Mouse (Mus musculus): ENCODE results near the gene Six4. TPM values are rescaled to one million over a fixed set of nuclear protein-coding genes. Genes with fewer than 3 reads are reported as not detected.
A peak's percentile ranks its signal among the peaks of the same experiment; 100 is the strongest.
"Not testable (repeated sequence)": the region's sequence is repeated elsewhere in the genome, so short reads cannot be mapped to it uniquely, and the experiment has no call there.

Six4 gene
- total RNA-seq, 2 experiments from 2014 or later: 1.2 to 1.8 TPM

DNA sequence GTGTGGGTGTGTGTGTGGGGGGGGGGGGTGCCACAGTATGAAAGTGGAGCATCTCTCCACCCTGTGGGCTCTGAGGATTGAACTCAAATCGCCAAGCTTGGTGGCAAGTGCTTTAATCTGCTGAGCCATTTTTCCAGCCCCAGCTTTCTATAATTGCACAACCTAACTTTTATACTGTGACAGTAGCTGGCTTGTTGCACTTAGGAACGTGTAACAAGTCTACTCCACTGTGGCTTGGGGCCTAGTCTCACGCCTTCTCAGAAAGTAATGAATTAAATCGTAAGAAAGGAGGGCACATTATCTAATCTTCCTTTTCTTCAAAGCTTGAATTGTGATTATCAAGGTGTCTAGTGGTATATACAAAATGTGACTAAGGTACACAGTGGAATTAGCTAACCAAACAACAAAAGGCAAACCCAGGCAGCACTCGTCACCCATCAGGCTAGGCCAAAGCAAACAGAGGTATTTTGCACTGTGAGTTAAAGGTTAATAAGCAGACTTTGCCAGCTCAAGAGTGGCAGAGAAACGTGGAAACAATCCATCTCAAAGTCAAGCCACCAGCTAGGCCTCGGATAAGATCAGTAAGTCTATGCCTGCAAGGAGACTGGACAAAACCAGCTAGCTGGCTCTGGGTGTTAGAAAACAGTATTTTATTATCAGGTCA lies 22.5 kb downstream of the Six4 start:
- intact Hi-C loops (cut with DNase I): no loop called here
- DNase-seq (ENCODE audit: low spot score in 2 of 2): no peak

DNA sequence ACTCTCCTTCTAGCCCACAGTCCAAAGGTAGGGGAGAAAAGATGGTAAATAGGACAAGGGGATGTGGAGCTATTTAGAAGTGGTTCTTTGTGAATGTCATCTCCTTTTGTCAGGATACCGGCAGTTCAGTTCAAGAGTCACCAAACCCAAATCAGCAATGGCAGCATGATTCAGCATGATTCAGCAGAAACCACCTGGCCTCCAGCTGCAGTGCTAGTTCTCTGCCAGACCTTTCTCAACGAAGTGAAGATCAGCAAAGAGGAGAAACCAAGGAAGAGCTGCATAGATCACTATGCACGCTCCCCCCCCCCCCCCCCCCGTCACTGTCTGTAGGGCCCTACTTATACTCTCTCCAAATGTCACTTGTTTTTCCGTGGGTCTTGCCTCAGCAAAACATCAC lies 24.3 kb downstream of the Six4 start:
- intact Hi-C loops (cut with DNase I): no loop called here
- no peak for DNase-seq (ENCODE audit: low spot score in 2 of 2)

DNA sequence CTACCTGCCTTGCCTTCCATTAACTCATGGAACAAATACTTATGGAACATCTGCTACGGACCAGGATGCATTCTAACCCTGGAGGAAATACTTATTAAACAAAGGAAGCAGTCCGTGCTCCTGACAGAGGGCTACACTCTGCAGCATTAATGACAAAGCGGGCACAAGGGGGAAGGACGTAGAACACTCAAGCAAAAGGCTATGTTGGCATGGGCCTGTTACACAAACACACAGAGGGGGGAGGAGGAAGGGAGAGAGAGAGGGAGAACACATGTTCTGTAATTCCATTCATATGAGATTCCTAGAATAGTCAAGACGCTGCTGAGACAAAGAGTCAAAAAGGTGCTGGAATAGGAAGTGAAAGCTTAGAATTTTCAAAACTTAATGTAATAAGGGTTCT lies 24.8 kb downstream of the Six4 start:
- intact Hi-C loops (cut with DNase I): no loop called here
- DNase-seq (ENCODE audit: low spot score in 2 of 2): no peak

DNA sequence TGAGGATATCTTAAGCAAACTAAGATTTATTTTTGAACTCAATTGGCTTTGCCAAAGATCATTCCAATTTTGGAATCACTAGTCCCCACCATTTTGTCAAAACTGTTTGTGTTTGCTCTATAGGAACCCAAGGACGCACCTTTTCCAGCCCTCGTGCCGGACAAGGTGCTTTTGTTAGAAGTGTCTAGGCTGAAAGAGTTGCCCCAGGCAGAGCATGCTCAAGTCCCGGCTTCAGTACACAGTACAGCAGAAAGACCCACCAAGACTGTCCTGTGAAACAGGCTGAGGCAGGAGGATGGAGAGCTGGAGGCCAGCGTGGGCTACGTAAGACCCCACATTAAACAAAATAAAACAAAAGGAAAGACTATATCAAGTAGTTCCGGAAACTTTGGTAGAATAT lies 26.2 kb downstream of the Six4 start:
- intact Hi-C loops (cut with DNase I): no loop called here
- no peak for DNase-seq (ENCODE audit: low spot score in 2 of 2)

DNA sequence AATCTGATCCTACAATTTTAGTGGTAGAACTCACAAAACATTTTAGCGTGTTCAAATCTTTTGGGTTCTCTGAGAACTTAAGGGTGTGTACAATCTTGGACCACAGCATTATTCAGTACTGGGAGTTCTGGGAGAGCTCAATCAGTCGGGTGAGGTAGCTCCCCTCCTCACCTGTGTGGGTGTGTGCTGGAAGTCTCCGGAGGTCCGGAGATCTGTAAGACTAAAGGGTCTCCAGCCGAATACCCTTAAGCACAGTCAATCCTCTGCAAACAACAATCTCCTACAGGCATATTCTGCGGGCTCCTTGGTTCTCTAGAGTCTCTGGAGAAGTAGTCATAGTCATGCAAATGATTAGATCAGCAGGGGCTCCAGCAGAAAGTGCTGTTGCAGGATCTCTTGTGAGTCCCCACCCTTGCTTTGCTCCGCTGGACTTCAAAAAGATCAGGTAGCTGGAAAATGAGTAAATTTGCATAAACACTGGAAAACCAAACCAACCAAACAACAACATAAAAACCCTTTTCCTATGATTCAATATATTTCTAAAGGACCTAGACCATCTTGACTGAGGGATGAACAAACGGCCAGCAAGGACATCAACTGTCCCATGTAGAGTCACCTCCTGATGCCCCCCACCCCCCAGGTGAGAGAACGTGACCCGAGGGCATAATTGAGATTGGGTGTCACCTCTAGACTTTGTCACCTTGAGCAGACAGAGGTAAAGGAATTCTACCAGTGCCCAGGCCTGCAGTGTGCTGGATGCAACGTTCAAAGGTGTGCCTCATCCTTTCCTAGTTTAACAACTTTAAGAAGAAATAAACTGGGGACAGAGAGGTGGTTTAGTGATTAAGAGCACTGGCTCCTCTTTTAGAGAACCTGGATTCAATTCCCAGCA lies 27.3 kb downstream of the Six4 start:
- no peak for DNase-seq (ENCODE audit: low spot score in 2 of 2)
- intact Hi-C loops (cut with DNase I): no loop called here

DNA sequence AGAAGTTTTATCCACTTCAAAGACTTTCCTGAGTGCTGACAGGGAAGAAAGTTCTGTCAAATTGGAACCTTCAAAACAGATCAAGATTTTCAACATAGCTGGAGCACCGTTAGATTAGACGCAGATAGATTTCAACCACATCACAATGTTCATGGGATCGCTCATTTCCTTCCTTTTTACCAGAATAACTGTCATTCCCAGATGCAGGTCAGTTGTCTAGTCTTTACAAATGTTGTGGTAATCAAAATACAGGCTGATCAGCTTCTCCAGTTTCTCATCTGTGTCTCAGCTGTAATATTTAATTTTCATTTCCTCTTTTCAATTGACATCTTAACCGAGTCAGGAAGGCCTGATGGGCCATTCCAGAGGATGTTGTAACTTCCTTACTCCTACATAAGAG lies 29.5 kb downstream of the Six4 start:
- intact Hi-C loops (cut with DNase I): no loop called here

DNA sequence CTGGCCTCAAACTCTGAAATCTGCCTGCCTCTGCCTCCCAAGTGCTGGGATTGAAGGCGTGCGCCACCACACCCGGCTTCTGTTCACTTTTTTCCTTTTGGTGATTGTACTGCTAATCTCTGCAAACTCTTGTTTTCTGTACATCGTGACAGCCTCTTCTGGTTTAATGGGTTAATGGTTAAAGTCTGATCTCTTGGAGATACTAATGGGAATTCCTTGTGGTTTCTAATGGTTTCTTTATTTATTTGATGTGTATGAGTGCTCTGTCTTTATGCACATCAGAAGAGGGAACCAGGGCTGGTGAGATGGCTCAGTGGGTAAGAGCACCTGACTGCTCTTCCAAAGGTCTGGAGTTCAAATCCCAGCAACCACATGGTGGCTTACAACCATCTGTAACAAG lies 31.4 kb downstream of the Six4 start:
- DNase-seq (ENCODE audit: low spot score in 2 of 2); intact Hi-C loops (cut with DNase I): not testable (repeated sequence)

More for the DNA sequence above, 29.5 kb downstream of the Six4 start:
- no peak for DNase-seq (ENCODE audit: low spot score in 2 of 2)

DNA sequence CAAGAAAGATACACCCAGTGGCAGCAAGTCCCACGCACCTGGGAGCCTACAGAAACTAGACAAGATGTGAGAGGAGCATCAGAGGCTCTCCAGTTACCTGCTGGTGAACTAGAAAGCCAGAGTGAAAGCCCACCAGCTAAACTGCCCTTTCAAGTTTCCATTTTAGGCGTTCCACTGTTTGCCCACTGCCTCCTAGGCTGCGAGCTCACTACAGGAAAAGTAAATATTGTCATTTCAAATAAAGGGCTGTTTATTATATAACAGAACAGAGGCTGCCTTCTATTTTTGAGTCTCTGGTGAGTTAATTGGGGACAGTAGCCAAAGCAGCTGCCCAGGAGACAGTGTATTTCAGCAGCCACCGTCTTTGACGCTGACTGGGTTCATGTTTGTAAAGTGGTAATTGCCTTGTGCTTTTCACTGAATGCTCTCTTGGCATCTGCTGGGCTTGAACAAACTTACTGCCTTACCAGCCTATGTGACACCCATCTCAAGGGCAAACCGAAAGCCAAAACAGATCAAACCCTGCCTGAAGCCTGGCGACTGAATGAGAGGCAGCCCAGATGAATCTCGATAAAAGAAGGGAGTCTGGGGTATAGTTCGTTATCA lies 52.3 kb downstream of the Six4 start:
- intact Hi-C loops (cut with DNase I): no loop called here
- DNase-seq (ENCODE audit: low spot score in 2 of 2): no peak

DNA sequence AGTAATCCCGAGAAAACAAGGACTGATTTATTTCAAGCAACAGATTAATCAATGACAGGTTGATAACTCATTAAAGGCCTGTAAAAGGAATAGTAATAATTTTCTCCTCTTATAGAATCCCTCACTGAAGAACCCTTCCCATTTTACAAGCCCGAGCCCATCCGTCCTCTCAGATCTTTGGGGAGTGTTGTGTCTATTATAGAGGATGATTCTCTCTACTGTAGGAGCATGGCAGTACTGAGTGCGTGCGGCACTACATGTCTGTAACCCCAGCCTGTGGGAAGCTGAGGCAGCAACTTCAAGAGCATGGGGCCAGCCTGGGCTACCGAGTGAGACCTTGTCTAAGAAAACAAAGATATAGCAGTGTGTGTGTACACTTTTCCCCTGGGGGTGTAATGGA lies 55.8 kb downstream of the Six4 start:
- DNase-seq (ENCODE audit: low spot score in 2 of 2): no peak
- intact Hi-C loops (cut with DNase I): no loop called here

DNA sequence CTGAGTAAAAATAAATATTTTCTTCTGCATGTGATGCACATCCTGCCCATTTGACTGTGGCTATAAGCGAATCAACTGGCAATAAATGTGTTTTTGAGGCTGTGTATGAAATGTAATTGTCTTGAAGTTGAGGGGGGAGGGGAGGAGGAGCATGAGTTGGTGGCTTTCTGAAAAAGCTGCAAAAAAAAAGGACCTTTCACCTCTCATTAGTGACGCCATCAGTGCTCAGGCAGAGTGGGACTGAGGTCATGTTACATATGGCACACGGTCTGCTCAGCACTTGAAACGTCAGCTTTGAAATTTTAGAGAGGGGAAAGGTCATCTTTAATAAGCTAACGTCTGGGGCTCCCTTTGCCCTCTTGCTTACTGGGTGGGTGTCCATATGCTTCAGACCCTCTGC lies 57.8 kb downstream of the Six4 start:
- intact Hi-C loops (cut with DNase I): no loop called here
- no peak for DNase-seq (ENCODE audit: low spot score in 2 of 2)

DNA sequence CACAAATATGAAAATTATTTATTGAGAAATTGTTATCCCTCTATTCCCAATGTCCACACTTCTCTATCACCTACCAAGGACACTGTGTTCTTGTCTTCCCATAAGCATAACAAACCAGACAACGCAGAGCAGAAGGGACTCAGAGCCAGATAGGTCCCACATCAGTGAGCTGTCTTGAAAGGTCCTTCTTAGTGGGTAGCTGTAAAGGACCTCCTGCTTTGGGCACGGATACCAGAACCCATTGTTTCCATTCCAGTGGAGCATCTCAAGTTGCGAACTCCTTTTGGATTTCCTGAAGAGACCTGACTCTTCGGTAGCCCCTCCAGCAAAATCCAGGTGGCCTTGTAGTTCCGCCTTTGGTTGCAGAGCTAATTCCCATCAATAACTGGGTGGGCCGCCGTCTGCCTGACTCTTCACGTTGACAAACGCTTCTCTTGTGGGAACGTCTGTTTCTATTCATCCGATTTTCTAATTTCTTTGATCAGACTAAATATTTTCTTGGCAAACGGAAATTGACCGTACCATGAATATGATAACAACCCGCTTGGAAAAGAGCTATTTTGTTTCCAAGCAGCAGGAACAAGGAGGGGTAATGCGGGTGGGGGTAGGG lies 58.6 kb downstream of the Six4 start:
- no peak for DNase-seq (ENCODE audit: low spot score in 2 of 2)
- intact Hi-C loops (cut with DNase I): no loop called here

DNA sequence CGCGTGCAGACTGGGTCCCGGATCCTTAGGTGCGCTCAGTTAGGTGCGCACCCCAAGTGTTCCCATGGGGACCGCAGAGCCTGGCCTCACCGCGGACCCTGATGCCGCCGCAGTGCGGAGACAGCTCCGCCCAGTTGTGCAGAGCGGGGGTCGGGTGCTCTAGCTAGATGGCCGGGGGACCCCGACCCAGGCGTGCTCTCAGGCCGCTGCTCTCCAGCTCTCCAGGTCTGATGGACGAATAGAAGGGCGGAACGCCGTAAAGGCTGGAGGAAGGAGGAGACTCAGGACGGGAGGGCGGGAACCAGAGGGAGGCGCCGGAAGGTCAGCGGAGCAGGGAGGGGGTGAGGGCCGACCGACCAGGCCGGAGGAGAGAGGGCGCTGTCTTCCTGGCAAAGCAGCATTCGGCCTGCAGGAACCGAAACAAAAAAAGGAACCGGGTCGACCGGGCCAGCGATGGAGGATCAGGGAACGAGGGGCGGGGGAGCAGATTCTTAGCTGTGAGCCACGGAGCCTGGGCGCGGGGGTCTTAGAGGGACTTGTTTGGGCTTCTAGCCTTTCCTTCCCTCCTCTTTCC lies 59.5 kb downstream of the Six4 start, which contains the start of gene Six1:
Six1 (minus strand) TSS at position 220 of the 574 bp plus-strand sequence.
- peak in 1 of 2 experiments; percentile 26 for DNase-seq (ENCODE audit: low spot score in 2 of 2)
- intact Hi-C loops (cut with DNase I): no loop called here

DNA sequence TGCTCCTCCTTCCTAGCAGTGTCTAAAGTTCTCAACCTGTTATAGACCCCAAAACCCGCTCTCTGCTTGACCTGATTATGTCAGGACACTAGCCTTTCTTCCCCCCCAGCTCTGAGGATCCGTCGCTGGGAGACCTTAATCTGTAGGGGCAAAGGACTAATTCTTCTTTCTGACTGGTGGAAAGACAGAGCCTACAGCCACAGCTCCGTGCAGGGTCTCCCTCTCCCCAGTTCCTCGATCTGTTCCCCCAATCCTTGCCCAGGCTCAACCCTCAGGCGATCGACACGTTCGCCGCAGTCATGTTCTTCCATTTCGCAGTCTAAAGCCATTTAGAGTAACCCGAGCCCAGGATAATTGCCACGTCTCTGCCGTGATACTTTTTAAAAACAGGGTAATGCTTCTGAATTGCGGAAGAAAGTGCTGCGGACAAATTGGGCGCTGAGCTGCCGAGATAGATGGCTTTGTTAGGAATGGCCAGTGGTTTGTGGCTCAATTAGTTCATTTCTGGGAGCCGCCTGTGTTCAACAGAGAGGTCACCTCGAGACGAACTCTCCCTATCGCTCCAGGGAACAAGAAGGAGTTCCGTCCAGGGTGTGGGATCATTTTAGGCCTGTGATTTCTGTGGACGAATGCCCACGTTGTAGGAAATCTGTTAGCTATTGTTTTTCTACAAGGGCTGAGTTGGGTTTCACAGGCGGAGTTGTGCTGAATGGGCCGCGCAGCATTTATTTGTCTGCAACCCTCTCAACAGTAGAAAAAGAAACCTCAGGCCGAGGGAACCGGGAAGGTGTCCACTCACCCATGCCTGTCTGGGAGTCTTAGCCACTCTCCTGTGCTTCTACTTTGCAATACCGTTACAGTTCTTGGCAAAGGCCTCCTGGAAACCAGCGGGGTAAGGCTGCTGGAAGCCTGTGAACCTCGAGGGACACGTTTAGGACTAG lies 60.3 kb downstream of the Six4 start:
- peak in 1 of 2 experiments; percentile 37 for DNase-seq (ENCODE audit: low spot score in 2 of 2)
- intact Hi-C loops (cut with DNase I): no loop called here

DNA sequence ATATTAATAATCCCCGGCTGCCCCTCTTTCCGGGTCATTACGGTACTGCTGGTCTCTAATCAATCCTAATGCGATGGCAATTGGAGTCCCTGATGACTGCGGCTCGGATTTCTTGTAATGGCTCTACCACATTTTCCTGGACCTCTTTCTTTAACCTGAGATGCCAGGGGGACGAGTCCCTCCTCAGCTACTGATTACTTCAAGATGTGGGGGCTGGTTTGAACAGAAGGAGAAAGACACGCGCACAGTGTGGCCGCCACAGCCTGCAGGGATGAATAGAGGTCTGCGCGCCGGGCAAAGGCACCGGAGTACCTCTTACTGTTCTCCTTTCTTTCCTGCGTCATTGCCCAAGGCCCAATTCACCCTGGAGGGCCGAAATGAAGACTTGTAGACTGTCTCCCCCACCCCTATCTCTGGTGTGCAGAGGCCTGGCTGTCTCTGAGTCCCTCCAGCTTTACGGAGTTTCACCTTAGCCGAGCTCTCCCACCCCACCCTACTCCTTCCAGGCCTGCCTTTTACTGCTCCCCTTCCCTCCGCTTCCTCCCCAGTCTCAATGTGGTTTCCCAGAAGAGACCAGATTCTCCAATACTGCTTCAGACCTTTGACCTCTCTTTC lies 61.1 kb downstream of the Six4 start:
- intact Hi-C loops (cut with DNase I): no loop called here
- DNase-seq (ENCODE audit: low spot score in 2 of 2): no peak

DNA sequence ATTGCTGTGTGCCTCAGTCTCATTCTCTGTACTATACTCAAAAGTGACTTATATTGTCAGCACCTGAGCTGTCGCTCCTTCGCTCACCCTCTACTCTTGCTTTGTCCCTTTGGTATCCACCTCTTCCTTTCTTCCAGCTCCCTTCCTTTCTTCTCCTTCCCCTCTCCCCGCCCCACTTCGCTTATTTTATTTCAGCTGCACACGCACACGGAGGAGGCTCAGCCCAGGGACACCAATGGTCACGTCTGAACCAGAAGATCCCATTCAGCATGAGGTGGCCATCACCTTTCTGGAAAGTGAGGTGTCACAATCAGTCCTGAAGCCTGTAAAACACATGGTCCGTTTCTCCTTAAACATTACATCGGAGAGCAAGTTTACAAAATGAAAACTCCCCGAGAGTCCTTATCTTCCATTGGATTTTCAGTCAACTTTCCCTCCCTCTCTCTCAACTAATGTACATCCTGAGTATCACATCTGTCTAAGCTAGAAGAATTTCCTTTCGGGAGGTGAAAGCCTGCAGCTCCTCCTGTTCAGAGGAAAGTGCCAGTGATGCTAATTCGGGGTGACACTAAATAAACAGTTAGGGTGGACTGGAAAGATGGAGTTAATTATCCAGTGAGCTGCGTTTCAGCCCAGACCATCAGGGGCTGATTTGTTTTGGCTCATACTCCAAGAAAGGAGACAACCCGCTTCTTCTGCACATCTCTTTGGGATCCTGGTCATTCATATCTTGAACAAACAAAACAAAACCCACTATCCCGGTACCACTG lies 62.3 kb downstream of the Six4 start:
- intact Hi-C loops (cut with DNase I): no loop called here
- DNase-seq (ENCODE audit: low spot score in 2 of 2): no peak

DNA sequence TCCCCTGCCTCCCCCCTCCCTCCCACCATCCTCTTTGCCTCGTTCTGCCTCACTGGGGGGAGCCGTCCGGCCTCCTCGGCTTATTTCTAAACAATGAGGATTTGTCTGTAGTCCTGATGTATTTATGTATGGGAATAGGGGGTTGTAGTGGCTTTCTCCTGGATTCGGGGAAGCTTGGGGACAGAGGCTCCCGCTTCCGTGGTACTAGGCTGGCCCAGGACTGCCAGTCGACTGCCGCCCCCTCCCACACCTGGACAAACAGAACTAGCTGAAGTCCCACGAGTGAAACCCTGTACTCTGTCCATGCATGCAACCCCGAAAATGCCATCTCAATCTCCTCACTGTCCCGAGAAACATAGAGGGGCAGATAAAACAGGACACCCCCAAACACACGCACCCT lies 63.0 kb downstream of the Six4 start:
- intact Hi-C loops (cut with DNase I): no loop called here
- no peak for DNase-seq (ENCODE audit: low spot score in 2 of 2)

Measured in left cerebral cortex, postnatal 36 days (tissue).